Mouse (Mus musculus) embryonic facial prominence, embryonic 14.5 days (tissue): ENCODE measurements around the gene Cers6. TPM values are rescaled to one million over a fixed set of nuclear protein-coding genes. Genes with fewer than 3 reads are reported as not detected.

ENCODE experiments used
- ATAC-seq: fragments of 200-750 bp; cut with Nextera tagmentation; 2 replicates; pipeline ENCODE4 v1.8.0; 2017; ENCODE audit warnings: low read depth, moderate number of reproducible peaks, moderate TSS enrichment
- DNase-seq: peaks from one replicate; pipeline ENCODE4 v3.0.0-alpha.2; 2015; ENCODE audit warnings: low spot score
- H3K27ac ChIP-seq: fragments of 300-500 bp; sonication (generic); replicated peaks from 2 replicates; pipeline ENCODE4 v1.5.1; 2014; ENCODE audit warnings: low read depth, mild to moderate bottlenecking, low read length, moderate library complexity
- H3K27me3 ChIP-seq: fragments of 300-500 bp; sonication (generic); replicated peaks from 2 replicates; pipeline ENCODE4 v1.6.1; 2014; ENCODE audit warnings: low read length; ENCODE audit not compliant: control insufficient read depth, insufficient read depth
- H3K36me3 ChIP-seq: fragments of 300-500 bp; sonication (generic); 2 replicates; pipeline ENCODE4 v1.6.1; 2014; ENCODE audit warnings: low read length, mixed read lengths; ENCODE audit not compliant: control insufficient read depth, insufficient read depth
- H3K4me1 ChIP-seq: fragments of 300-500 bp; sonication (generic); 2 replicates; pipeline ENCODE4 v1.6.1; 2014; ENCODE audit warnings: antibody characterized with exemption, low read length; ENCODE audit not compliant: control insufficient read depth, insufficient read depth
- H3K4me2 ChIP-seq: fragments of 300-500 bp; sonication (generic); 2 replicates; pipeline ENCODE4 v1.6.1; 2014; ENCODE audit warnings: low read depth, mild to moderate bottlenecking, low read length, moderate library complexity, mixed read lengths
- H3K4me3 ChIP-seq: fragments of 300-500 bp; sonication (generic); 2 replicates; pipeline ENCODE4 v1.5.1; 2014; ENCODE audit warnings: low read depth, mild to moderate bottlenecking, low read length
- H3K9ac ChIP-seq: fragments of 300-500 bp; sonication (generic); 2 replicates; pipeline ENCODE4 v1.6.1; 2014; ENCODE audit warnings: low read depth, mild to moderate bottlenecking, low read length, moderate library complexity, mixed read lengths
- H3K9me3 ChIP-seq: fragments of 300-500 bp; sonication (generic); 2 replicates; pipeline ENCODE4 v1.6.1; 2016; ENCODE audit warnings: low read length; ENCODE audit not compliant: control insufficient read depth
- WGBS: fragments of 180-500 bp; shearing (Covaris S2); extraction: QIAGEN DNeasy Blood & Tissue Kit; methylation state at CpG from one replicate; pipeline ENCODE4 v1.1.7; 2014; 5-methylcytosine and 5-hydroxymethylcytosine counted together
- polyA plus RNA-seq: library from polyadenylated mRNA; unstranded; fragments of >200 nt; fragmentation: Nextera tagmentation; extraction: Ambion mirVana; gene quantifications from 2 replicates; pipeline ENCODE4 v1.2.1, GENCODE M21; 2014

The Cers6 gene
- polyA plus RNA-seq, 1 experiment from 2014 or later, result 24.3 TPM

DNA sequence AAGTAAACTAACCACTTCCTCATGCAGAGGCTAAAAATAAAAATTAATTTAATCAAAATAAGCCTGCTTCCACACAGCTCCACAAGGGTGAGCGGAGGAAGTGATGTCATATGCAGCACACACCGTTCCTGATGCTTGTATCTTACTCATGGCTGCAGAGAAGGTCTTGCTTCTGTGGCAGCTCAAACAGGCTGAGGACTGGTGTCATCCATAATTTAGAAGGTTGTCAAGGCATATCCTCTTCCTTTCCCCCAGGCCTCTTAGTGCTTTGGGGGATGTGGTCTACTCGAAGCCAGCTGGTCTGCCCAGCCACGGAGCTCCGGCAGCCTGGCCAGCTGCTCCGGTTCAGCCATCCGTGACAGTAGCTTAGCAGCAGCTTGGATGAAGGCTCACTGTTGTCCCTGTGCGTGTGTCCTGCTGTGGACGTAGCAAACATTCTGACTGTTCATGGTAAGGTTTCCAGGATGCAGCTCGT is 267.7 kb downstream of the Cers6 start:
- no peak overlapping the region; the same call in 1 of the 2 replicates for H3K27ac ChIP-seq

DNA sequence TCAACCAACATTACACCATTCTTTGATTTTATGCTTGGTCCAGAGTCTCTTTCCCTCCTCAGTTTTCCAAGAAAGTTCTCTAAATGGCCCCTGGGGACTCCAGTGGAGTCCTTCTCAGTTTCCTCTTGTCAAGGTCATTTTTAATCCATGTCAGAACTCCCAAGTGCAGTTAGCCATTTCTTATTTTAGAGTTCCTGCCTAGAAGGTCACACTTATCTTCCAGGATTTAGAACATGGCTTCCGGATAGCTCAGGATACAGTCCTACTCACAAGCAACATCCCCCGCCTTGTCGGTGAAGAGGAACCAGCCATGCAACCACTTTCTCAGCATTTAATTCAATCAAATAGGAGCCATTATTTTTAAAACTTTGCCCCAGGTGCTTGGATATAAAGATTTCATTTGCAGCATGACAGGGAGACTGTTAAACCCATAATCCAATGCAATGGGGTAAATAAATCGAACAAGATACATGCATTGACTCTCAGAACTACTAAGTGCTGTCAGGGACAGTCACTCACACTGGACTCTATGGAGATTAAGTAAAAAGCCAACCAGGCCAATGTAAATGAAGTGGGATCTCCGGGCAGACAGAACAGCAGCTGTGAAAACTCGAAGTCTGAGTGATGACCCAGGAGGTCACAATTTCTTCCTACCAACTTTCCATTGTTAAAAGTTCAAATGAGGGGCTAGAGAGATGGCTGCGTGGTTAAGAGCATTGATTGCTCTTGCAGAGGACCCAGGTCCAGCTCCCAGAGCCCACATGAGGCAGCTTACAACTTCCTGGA is 268.4 kb downstream of the Cers6 start:
- H3K9me3 ChIP-seq, result no peaks in the 10 kb centered on the region
- 62% methylated on average over 7 of the region's 7 CpGs for WGBS
- H3K27me3 ChIP-seq, result no peaks in the 10 kb centered on the region
- H3K9ac ChIP-seq, result no peak overlapping the region
- no peak for DNase-seq
- no peaks in the 10 kb centered on the region for H3K36me3 ChIP-seq
- no peak overlapping the region; the same call in 1 of the 2 replicates for H3K27ac ChIP-seq
- no peak overlapping the region for H3K4me3 ChIP-seq
- H3K4me1 ChIP-seq, result peaks cover 11% of the 10 kb centered on the region
- no peak for ATAC-seq
- no peak overlapping the region for H3K4me2 ChIP-seq

More for the DNA sequence above, 267.7 kb downstream of the Cers6 start:
- H3K4me3 ChIP-seq, result no peak overlapping the region
- H3K4me2 ChIP-seq, result peak overlapping the region; percentile 29; the same call in 1 of the 2 replicates
- no peaks in the 10 kb centered on the region for H3K27me3 ChIP-seq
- no peaks in the 10 kb centered on the region for H3K36me3 ChIP-seq
- no peaks in the 10 kb centered on the region for H3K9me3 ChIP-seq
- DNase-seq (peak; percentile 73), ATAC-seq (peak; percentile 88)
- no peak overlapping the region for H3K9ac ChIP-seq
- WGBS, result 30% methylated on average over 10 of the region's 10 CpGs
- peaks cover 11% of the 10 kb centered on the region for H3K4me1 ChIP-seq

DNA sequence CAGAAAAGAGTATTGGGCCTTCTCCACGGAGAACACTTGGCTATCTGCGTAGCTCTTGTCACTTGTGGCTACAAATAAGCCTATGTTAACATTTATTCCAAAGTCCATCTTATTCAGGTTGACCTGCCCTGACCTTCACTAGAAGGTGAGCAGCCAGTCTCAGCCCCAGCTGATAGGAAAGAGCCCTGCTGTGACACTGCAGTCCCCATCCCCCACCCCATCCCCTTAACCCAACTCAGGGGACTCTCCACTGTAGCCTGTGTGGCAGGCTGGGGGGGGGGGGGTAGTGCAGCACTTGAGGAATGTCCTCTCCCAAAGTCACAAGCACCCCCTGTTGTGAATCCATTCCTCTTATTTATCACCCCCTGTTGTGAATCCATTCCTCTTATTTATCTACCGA is 270.8 kb downstream of the Cers6 start:
- Histone ChIP-seq H3K36me3 (no peaks in the 10 kb centered on the region), H3K4me1 (peaks cover 11% of the 10 kb centered on the region), H3K4me2 (no peak overlapping the region), H3K27me3 (no peaks in the 10 kb centered on the region), H3K9ac (no peak overlapping the region), H3K4me3 (no peak overlapping the region), H3K27ac (no peak overlapping the region), H3K9me3 (no peaks in the 10 kb centered on the region)
- DNase-seq (no peak), ATAC-seq (no peak)
- 67% methylated on average over 3 of the region's 3 CpGs for WGBS

DNA sequence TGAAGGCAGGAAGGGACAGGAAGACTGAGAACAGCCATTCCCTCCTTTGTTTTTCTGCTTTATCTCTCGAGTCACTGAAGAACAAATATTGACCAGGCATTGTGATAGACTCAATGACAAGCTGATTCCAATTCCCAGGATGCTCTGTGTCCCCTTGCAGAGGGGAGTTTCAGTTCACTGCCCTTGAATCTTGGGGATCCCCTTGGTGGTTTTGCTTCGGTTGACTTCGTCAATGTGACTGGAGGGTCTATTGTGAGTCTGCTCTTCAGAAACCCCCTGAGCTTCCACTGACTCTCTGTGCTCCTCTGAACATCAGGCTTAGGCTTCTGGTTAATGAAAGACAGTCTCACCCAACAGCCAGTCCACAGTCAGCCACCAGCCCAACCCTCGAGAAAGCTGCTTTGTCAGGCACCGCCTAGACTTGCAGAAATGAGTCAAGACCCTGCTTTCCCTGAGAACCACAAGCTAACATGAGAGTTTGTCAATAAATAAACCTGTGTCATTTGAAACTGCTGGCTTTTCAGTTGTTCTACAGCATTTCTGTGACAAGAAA is 271.3 kb downstream of the Cers6 start:
- WGBS, result 63% methylated on average over 5 of the region's 5 CpGs
- Histone ChIP-seq H3K27ac (no peak overlapping the region), H3K4me3 (no peak overlapping the region), H3K9me3 (no peaks in the 10 kb centered on the region), H3K27me3 (no peaks in the 10 kb centered on the region), H3K4me1 (peaks cover 11% of the 10 kb centered on the region), H3K9ac (no peak overlapping the region), H3K4me2 (no peak overlapping the region), H3K36me3 (no peaks in the 10 kb centered on the region)
- DNase-seq (no peak), ATAC-seq (no peak)

DNA sequence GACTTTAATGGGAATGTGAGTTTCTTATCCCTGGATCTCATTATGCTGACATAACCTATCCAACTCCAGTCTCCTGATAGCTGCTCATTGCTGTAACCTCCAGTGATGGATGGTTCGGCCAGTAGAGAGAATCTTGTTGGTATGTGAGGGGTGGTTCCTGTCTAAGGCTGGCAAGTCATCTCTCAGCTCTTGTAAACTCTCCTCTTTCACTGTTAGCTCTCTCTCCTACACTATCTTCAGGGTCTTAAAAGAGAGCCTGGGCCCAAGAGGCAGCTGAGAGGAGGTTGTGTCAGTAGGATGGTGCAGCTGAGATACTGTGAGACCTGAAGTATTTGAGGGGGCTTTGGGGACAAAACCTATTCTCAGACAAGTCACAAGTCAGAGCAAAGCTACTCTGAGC is 272.9 kb downstream of the Cers6 start:
- no peak for ATAC-seq
- 88% methylated on average over 1 of the region's 1 CpGs for WGBS

DNA sequence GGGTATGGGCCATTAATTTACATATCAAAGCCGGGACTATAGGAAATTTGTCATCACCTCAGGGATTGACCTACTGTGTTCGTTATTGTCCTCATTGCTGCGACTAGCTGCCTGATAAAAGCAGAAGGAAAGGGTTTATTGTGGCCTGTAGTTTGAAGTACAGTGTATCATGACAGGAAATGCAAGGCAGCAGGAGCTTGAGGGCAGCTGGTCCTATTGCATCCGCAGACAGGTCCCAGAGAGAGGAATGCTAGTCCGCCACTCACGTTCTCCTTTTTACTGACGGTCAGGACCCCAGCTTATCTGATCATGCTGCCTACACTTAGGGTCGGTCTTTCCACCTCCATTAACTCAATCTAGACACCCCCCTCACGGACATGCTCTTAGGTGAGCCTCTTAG is 273.7 kb downstream of the Cers6 start:
- H3K27me3 ChIP-seq, result no peaks in the 10 kb centered on the region
- H3K36me3 ChIP-seq, result no peaks in the 10 kb centered on the region
- WGBS, result 74% methylated on average over 9 of the region's 9 CpGs
- H3K4me2 ChIP-seq, result no peak overlapping the region
- ATAC-seq, result no peak
- H3K9ac ChIP-seq, result no peak overlapping the region
- H3K4me3 ChIP-seq, result no peak overlapping the region
- no peaks in the 10 kb centered on the region for H3K4me1 ChIP-seq
- no peak for DNase-seq
- no peaks in the 10 kb centered on the region for H3K9me3 ChIP-seq
- no peak overlapping the region for H3K27ac ChIP-seq

More for the DNA sequence above, 272.9 kb downstream of the Cers6 start:
- Histone ChIP-seq H3K9me3 (no peaks in the 10 kb centered on the region), H3K4me2 (no peak overlapping the region), H3K36me3 (no peaks in the 10 kb centered on the region), H3K4me3 (no peak overlapping the region), H3K27ac (no peak overlapping the region), H3K27me3 (no peaks in the 10 kb centered on the region), H3K4me1 (peaks cover 6% of the 10 kb centered on the region), H3K9ac (no peak overlapping the region)
- no peak for DNase-seq

DNA sequence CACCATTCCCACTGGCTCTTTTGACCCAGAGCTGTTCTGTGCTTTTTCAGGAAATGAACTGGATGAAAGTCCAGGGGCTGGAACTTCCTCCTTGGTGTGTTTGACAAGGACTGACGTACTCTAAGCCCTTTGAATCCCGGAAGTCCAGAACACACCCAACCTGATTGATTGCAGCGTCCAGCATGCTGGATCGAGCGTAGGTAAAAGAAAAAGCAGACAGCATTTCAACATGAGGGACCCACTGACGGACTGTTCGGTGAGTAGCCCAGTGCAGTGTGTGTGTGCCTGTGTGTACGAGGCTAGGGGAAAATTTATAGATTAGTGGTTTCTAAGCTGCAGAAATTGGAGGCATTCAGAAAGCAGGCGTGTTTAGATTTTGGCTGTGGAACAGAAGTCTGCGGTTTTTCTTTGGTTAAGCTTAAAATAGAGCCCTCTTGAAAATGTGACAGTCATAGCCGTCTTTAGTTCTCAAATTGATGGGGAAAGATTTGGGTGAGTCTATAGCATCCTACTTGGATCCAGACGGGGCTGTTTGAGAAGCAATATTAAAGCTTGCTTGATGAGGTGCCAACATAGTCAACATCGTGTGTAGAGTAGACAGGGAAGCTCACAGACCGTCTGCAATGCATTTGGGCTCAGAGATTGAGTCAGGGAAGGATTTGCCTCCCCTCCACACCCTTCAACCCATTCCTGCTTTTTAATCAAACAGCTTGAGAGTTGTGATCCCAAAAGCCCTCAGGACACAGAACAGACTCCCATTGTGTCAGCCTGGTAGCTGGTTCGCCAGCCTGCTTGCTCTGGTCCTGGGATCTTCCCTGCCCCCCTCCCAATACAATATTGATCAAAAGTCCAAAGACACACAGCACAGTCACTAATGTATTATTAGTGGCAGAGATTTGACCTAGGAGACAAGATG is 274.7 kb downstream of the Cers6 start, which contains the start of gene Nostrin:
Gene Nostrin (plus strand): TSS at position 140 of the 916 bp plus-strand sequence.
- Histone ChIP-seq H3K9ac (no peak within 1 kb of the TSS), H3K4me3 (no peak within 1 kb of the TSS), H3K4me1 (no peaks in the 10 kb centered on the region), H3K27me3 (no peaks in the 10 kb centered on the region), H3K4me2 (0 out of 2 replicates have a peak within 1 kb of the TSS, but pooled peaks have one; percentile 26), H3K9me3 (no peaks in the 10 kb centered on the region), H3K27ac (no peak within 1 kb of the TSS), H3K36me3 (no peaks in the 10 kb centered on the region)
- 45% methylated on average over 15 of the region's 15 CpGs for WGBS
- DNase-seq (peak; percentile 75), ATAC-seq (peak; percentile 55; the same call in 1 of the 2 replicates)

DNA sequence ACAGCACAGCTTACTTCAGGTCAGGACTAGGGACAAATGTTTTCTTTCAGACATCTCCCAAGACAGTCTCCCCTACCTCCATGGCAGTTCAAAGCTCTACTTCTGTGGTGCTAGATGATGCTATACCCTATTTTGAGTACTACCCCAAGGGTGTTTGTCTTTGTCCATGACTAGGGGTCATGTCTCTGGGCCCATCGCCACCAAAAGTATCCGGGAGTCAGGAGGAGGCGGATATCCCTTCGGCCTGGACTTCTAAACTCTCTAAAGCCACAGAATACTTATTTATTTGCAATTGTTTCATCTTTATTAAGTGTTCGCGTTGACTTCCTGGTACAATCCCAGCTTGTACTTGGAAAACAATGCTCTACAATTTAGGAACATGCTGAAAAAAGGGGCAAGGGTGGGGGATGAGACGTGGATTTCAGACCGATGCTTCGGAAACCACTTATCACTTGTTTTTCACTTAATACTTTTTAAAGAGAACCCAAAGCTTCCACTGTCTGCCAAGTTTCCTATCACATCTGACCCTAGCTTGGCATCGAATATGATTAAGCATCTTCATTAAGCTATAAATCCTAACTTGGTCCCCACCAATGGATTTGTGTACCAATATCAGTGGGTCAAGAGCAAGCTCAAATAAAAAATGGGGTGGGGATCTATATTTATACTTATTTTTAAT is 276.3 kb downstream of the Cers6 start:
- Histone ChIP-seq H3K9me3 (no peaks in the 10 kb centered on the region), H3K27ac (no peak overlapping the region), H3K9ac (no peak overlapping the region), H3K4me1 (no peaks in the 10 kb centered on the region), H3K36me3 (no peaks in the 10 kb centered on the region), H3K4me3 (no peak overlapping the region), H3K27me3 (no peaks in the 10 kb centered on the region), H3K4me2 (no peak overlapping the region)
- DNase-seq (no peak), ATAC-seq (no peak)
- WGBS, result 92% methylated on average over 10 of the region's 10 CpGs
